8 mouse cellular contexts compared by ENCODE assay signal in genomic region chr12:79966289-79966615, GRCm38 (mm10).
DNase-seq lines count a peak whose midpoint lies in the region; ATAC-seq lines count a peak whose summit lies in the region.

No protein-coding gene starts in this region.

- H3K4me3 ChIP-seq in kidney, embryonic 16.5 days (ENCODE audit: low read length), result no peak overlapping the region
- H3K4me3 ChIP-seq in embryonic facial prominence, embryonic 13.5 days, result no peak overlapping the region
- no peak overlapping the region for H3K4me3 ChIP-seq in hindbrain, embryonic 16.5 days (ENCODE audit: low read length)
- no peak overlapping the region for H3K4me3 ChIP-seq in midbrain, embryonic 14.5 days (replicated peaks; ENCODE audit: low read depth, low read length)

- peak overlapping the region; percentile 85 for H3K27ac ChIP-seq in kidney, embryonic 16.5 days (ENCODE audit: low read length)
- peak overlapping the region; percentile 78 for H3K27ac ChIP-seq in embryonic facial prominence, embryonic 13.5 days
- peak overlapping the region; percentile 67 for H3K27ac ChIP-seq in hindbrain, embryonic 16.5 days (ENCODE audit: low read depth, low read length)
- peak overlapping the region; percentile 80; the same call in 1 of the 2 replicates for H3K27ac ChIP-seq in midbrain, embryonic 14.5 days (replicated peaks; ENCODE audit: low read depth, low read length)

- H3K4me1 ChIP-seq in kidney, embryonic 16.5 days (ENCODE audit: insufficient read depth, low read length), result peaks cover 58% of the 10 kb centered on the region
- peaks cover 67% of the 10 kb centered on the region for H3K4me1 ChIP-seq in embryonic facial prominence, embryonic 13.5 days
- H3K4me1 ChIP-seq in hindbrain, embryonic 16.5 days (ENCODE audit: control insufficient read depth, insufficient read depth, low read depth, low read length), result peaks cover 21% of the 10 kb centered on the region
- peaks cover 28% of the 10 kb centered on the region for H3K4me1 ChIP-seq in midbrain, embryonic 14.5 days (ENCODE audit: control insufficient read depth, insufficient read depth, low read length)

- no peaks in the 10 kb centered on the region for H3K36me3 ChIP-seq in kidney, embryonic 16.5 days (ENCODE audit: insufficient read depth, low read length)
- no peaks in the 10 kb centered on the region for H3K36me3 ChIP-seq in embryonic facial prominence, embryonic 13.5 days
- H3K36me3 ChIP-seq in hindbrain, embryonic 16.5 days (ENCODE audit: control insufficient read depth, insufficient read depth, low read length), result no peaks in the 10 kb centered on the region
- no peaks in the 10 kb centered on the region for H3K36me3 ChIP-seq in midbrain, embryonic 14.5 days (ENCODE audit: control insufficient read depth, insufficient read depth, low read length)

- H3K27me3 ChIP-seq in kidney, embryonic 16.5 days (ENCODE audit: insufficient read depth, low read length), result no peaks in the 10 kb centered on the region
- no peaks in the 10 kb centered on the region for H3K27me3 ChIP-seq in embryonic facial prominence, embryonic 13.5 days
- H3K27me3 ChIP-seq in hindbrain, embryonic 16.5 days (replicated peaks; ENCODE audit: control insufficient read depth, insufficient read depth, low read length), result no peaks in the 10 kb centered on the region
- H3K27me3 ChIP-seq in midbrain, embryonic 14.5 days (ENCODE audit: control insufficient read depth, insufficient read depth, low read length), result no peaks in the 10 kb centered on the region

- no peak for ATAC-seq in kidney, embryonic 16.5 days (ENCODE audit: low FRiP score, low TSS enrichment)
- ATAC-seq in embryonic facial prominence, embryonic 13.5 days (ENCODE audit: insufficient number of reproducible peaks, insufficient read depth, low FRiP score, low TSS enrichment, low read depth), result no peak
- ATAC-seq in hindbrain, embryonic 16.5 days, result no peak
- no peak for ATAC-seq in midbrain, embryonic 14.5 days (ENCODE audit: low FRiP score, low TSS enrichment)
- no peak for ATAC-seq in activated CD4-positive, CD25-positive, alpha-beta regulatory T cell, adult 4 months
- no peak for ATAC-seq in inflammation-experienced regulatory T-cells, adult 6 months

- H3K4me2 ChIP-seq in kidney, embryonic 16.5 days (replicated peaks; ENCODE audit: low read depth, low read length), result peak overlapping the region; percentile 60
- peak overlapping the region; percentile 66 for H3K4me2 ChIP-seq in embryonic facial prominence, embryonic 13.5 days
- H3K4me2 ChIP-seq in hindbrain, embryonic 16.5 days (ENCODE audit: low read length), result peak overlapping the region; percentile 68
- peak overlapping the region; percentile 80 for H3K4me2 ChIP-seq in midbrain, embryonic 14.5 days (ENCODE audit: low read length)

- H3K9ac ChIP-seq in kidney, embryonic 16.5 days (replicated peaks; ENCODE audit: low read length), result peak overlapping the region; percentile 70; the same call in 1 of the 2 replicates
- H3K9ac ChIP-seq in embryonic facial prominence, embryonic 13.5 days, result peak overlapping the region; percentile 76; the same call in 1 of the 2 replicates
- peak overlapping the region; percentile 65 for H3K9ac ChIP-seq in hindbrain, embryonic 16.5 days (ENCODE audit: low read depth, low read length)
- peak overlapping the region; percentile 81 for H3K9ac ChIP-seq in midbrain, embryonic 14.5 days (replicated peaks; ENCODE audit: low read length)

- WGBS in kidney, embryonic 16.5 days, result 48% methylated on average over 6 of the region's 6 CpGs
- WGBS in embryonic facial prominence, embryonic 13.5 days, result 49% methylated on average over 6 of the region's 6 CpGs
- 73% methylated on average over 6 of the region's 6 CpGs for WGBS in hindbrain, embryonic 16.5 days
- WGBS in midbrain, embryonic 14.5 days, result 61% methylated on average over 6 of the region's 6 CpGs

- H3K9me3 ChIP-seq in kidney, embryonic 16.5 days (ENCODE audit: low read length), result no peaks in the 10 kb centered on the region
- H3K9me3 ChIP-seq in embryonic facial prominence, embryonic 13.5 days, result no peaks in the 10 kb centered on the region
- no peaks in the 10 kb centered on the region for H3K9me3 ChIP-seq in hindbrain, embryonic 16.5 days (ENCODE audit: control insufficient read depth, low read length)
- no peaks in the 10 kb centered on the region for H3K9me3 ChIP-seq in midbrain, embryonic 14.5 days (ENCODE audit: control insufficient read depth, low read length)

- no peak for DNase-seq in kidney, postnatal 25 days
- no peak for DNase-seq in midbrain, embryonic 14.5 days
- no peak for DNase-seq in cerebellum, postnatal 14 days
